Mouse (Mus musculus): ENCODE measurements around the gene Soat2. TPM values are rescaled to one million over a fixed set of nuclear protein-coding genes. Genes with fewer than 3 reads are reported as not detected.

Gene Soat2
- polyA plus RNA-seq, 1 experiment from 2014 or later, result 0.14 TPM

DNA sequence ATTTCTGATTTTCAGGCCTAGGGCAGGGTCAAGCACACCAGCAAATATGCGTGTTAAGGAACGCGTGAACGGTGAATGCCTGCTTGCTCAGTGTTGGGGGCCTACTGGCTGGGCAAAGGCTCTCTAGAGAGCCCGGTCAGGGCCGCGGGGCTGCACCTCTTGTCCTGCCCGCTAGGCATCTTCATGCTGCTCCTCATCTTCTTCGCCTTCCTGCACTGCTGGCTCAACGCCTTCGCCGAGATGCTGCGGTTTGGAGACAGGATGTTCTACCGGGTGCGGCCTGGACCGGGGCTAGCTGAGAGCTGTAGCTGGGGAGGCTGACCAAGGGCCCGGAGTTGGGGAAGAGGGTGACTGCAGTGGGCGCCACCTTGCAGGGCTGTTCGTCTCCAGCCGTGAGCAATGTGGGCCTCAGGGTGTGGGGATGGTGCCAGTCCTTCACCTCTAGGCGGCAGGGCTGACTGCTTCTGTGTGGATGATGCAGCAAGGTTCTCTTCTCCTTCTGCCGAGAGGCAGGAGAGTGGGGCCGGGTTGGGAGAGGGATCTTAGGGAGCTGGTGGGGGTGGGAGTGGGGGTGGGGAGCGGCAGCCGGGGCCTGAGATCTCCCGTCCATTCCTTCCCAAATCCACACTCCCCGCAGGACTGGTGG lies 10.2 kb downstream of the Soat2 start:
- WGBS, result 63% methylated on average over 27 of the region's 27 CpGs
- Histone ChIP-seq H3K27me3 (no peaks in the 10 kb centered on the region), H3K36me3 (no peaks in the 10 kb centered on the region), H3K4me2 (replicated peaks) (no peak overlapping the region), H3K4me3 (no peak overlapping the region), H3K9ac (replicated peaks) (no peak overlapping the region), H3K27ac (replicated peaks) (no peak overlapping the region), H3K9me3 (no peaks in the 10 kb centered on the region), H3K4me1 (peaks cover 6% of the 10 kb centered on the region)
- no peak for ATAC-seq (ENCODE audit: low FRiP score, low read depth)

- 64% methylated on average over 3 of the region's 3 CpGs for WGBS
- Histone ChIP-seq H3K36me3 (no peaks in the 10 kb centered on the region), H3K4me2 (replicated peaks) (no peak overlapping the region), H3K4me3 (no peak overlapping the region), H3K27ac (replicated peaks) (no peak overlapping the region), H3K4me1 (no peaks in the 10 kb centered on the region), H3K9me3 (no peaks in the 10 kb centered on the region), H3K27me3 (no peaks in the 10 kb centered on the region), H3K9ac (replicated peaks) (no peak overlapping the region)
- ATAC-seq (ENCODE audit: low FRiP score, low read depth), result no peak
Observed at GRCm38 (mm10) chr15:102163900-102164693, 13.8 kb downstream of the Soat2 start.

- no peak for ATAC-seq (ENCODE audit: low FRiP score, low read depth)
- H3K27ac ChIP-seq (replicated peaks), result no peak overlapping the region
Observed at GRCm38 (mm10) chr15:102165468-102166100, 15.3 kb downstream of the Soat2 start.

DNA sequence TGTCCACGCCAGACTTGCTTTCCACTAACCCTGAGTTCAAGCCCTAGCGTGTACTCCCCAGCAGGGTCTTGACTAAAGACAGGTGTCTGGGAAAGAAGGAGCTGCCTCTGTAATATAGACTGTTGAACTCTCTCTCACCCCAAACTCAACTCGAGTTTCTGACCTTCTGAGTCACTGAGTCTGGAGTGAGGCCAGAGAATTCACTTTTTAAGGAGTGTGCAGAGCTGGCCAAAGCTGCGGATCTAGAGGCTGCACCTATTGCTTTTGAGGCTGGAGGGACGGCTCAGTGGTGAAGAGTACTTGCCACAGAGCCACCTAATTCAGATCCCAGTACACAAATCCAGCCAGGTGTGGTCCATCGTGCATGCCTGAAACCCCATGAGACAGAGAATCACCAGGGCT lies 17.3 kb downstream of the Soat2 start:
- no peaks in the 10 kb centered on the region for H3K36me3 ChIP-seq
- no peak overlapping the region for H3K9ac ChIP-seq (replicated peaks)
- no peaks in the 10 kb centered on the region for H3K4me1 ChIP-seq
- no peak for ATAC-seq (ENCODE audit: low FRiP score, low read depth)
- H3K9me3 ChIP-seq, result no peaks in the 10 kb centered on the region
- no peak overlapping the region for H3K27ac ChIP-seq (replicated peaks)
- H3K27me3 ChIP-seq, result no peaks in the 10 kb centered on the region
- H3K4me3 ChIP-seq, result no peak overlapping the region
- no peak overlapping the region for H3K4me2 ChIP-seq (replicated peaks)
- WGBS, result 63% methylated on average over 6 of the region's 6 CpGs

More at GRCm38 (mm10) chr15:102165468-102166100, 15.3 kb downstream of the Soat2 start:
- Histone ChIP-seq H3K4me3 (no peak overlapping the region), H3K9ac (replicated peaks) (no peak overlapping the region), H3K27me3 (no peaks in the 10 kb centered on the region), H3K9me3 (no peaks in the 10 kb centered on the region), H3K4me2 (replicated peaks) (no peak overlapping the region), H3K36me3 (no peaks in the 10 kb centered on the region), H3K4me1 (no peaks in the 10 kb centered on the region)
- WGBS, result 65% methylated on average over 6 of the region's 6 CpGs

DNA sequence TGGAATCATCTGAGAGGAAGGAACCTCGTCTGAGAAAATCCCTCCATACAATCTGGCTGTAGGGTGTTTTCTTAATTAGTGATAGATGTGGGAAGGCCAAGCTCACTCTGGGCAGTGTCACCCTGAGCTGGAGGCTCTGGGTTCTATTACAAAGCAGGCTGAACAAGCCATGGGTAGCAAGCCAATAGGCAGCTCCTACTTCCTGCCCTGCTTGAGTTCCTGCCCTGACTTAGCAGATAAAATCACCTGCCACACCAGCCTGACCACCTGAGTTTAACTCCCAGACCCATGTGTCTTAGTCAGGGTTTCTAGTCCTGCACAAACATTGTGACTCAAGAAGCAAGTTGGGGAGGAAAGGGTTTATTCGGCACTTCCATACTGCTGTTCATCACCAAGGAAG lies 18.7 kb downstream of the Soat2 start:
- Histone ChIP-seq H3K4me1 (no peaks in the 10 kb centered on the region), H3K4me3 (no peak overlapping the region), H3K9me3 (no peaks in the 10 kb centered on the region), H3K4me2 (replicated peaks) (no peak overlapping the region), H3K36me3 (no peaks in the 10 kb centered on the region), H3K27me3 (no peaks in the 10 kb centered on the region), H3K27ac (replicated peaks) (no peak overlapping the region), H3K9ac (replicated peaks) (no peak overlapping the region)
- 78% methylated on average over 2 of the region's 2 CpGs for WGBS
- no peak for ATAC-seq (ENCODE audit: low FRiP score, low read depth)

GRCm38 (mm10) chr15:102173581-102173980 lies 23.3 kb downstream of the Soat2 start:
- H3K4me2 ChIP-seq (replicated peaks), result no peak overlapping the region
- WGBS, result 95% methylated on average over 3 of the region's 3 CpGs
- H3K27me3 ChIP-seq, result no peaks in the 10 kb centered on the region
- H3K27ac ChIP-seq (replicated peaks), result no peak overlapping the region
- no peaks in the 10 kb centered on the region for H3K9me3 ChIP-seq
- H3K36me3 ChIP-seq, result no peaks in the 10 kb centered on the region
- H3K4me3 ChIP-seq, result no peak overlapping the region
- no peak overlapping the region for H3K9ac ChIP-seq (replicated peaks)
- H3K4me1 ChIP-seq, result no peaks in the 10 kb centered on the region
- ATAC-seq (ENCODE audit: low FRiP score, low read depth), result no peak

DNA sequence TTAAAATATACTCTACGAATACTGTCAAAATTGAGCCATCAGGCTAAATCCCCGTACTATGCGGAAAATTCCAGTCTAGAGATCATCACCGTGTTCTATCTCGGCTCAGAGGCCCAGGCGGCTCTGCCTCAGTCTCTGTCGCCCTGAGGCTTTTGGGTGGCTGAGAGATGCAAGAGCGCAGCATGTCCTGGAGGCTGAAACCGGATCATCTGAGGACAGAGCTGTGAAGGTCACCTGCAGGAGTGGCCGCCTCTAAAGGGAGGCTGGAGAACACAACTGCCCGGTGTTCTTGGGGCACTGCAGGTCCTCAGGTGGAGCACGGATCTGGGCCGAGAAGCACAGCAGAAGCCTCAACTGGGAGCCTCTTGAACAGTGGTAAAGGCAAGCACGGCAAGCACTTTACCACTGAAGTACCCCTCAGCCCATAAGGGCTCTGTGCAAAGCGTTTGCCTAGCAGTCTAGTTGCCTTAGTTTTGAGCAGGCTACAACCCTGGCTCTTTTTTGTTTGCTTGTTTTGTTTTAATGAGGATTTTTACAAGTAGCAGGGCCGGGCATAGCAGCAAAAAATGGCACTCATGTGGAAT lies 25.5 kb downstream of the Soat2 start:
- no peaks in the 10 kb centered on the region for H3K9me3 ChIP-seq
- no peak overlapping the region for H3K4me2 ChIP-seq (replicated peaks)
- H3K4me1 ChIP-seq, result no peaks in the 10 kb centered on the region
- no peak for ATAC-seq (ENCODE audit: low FRiP score, low read depth)
- WGBS, result 86% methylated on average over 16 of the region's 16 CpGs
- H3K27me3 ChIP-seq, result no peaks in the 10 kb centered on the region
- H3K4me3 ChIP-seq, result no peak overlapping the region
- H3K9ac ChIP-seq (replicated peaks), result no peak overlapping the region
- no peaks in the 10 kb centered on the region for H3K36me3 ChIP-seq
- H3K27ac ChIP-seq (replicated peaks), result no peak overlapping the region

- Histone ChIP-seq H3K4me1 (no peaks in the 10 kb centered on the region), H3K4me3 (no peak overlapping the region), H3K27me3 (no peaks in the 10 kb centered on the region), H3K27ac (replicated peaks) (no peak overlapping the region), H3K9me3 (no peaks in the 10 kb centered on the region), H3K36me3 (no peaks in the 10 kb centered on the region), H3K9ac (replicated peaks) (no peak overlapping the region), H3K4me2 (replicated peaks) (no peak overlapping the region)
- no peak for ATAC-seq (ENCODE audit: low FRiP score, low read depth)
- WGBS, result 89% methylated on average over 7 of the region's 7 CpGs
Observed at GRCm38 (mm10) chr15:102176571-102177316, 26.4 kb downstream of the Soat2 start.

DNA sequence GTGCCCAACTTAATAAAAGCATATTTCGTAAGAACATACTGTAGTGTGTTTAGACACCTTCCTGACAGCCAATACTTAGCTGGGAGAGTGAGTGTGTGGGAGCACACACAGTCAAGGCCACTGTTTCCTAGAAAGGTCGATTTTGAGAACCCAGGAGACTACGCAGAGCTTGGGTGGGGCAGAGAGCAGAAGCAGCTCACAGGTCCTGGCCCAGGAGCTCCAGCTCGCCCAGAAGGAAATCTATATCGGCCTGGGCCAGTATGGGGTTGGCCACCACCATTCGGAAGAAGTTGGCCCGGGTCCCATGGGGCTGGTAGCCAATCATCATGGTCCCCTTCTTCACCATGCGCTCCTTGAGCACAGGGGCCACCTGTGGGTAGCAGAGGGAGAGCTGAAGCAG lies 27.1 kb downstream of the Soat2 start:
- H3K27ac ChIP-seq (replicated peaks), result no peak overlapping the region
- no peak for ATAC-seq (ENCODE audit: low FRiP score, low read depth)
- no peaks in the 10 kb centered on the region for H3K36me3 ChIP-seq
- no peak overlapping the region for H3K9ac ChIP-seq (replicated peaks)
- H3K9me3 ChIP-seq, result no peaks in the 10 kb centered on the region
- WGBS, result 86% methylated on average over 8 of the region's 8 CpGs
- no peak overlapping the region for H3K4me3 ChIP-seq
- no peak overlapping the region for H3K4me2 ChIP-seq (replicated peaks)
- H3K27me3 ChIP-seq, result no peaks in the 10 kb centered on the region
- no peaks in the 10 kb centered on the region for H3K4me1 ChIP-seq

DNA sequence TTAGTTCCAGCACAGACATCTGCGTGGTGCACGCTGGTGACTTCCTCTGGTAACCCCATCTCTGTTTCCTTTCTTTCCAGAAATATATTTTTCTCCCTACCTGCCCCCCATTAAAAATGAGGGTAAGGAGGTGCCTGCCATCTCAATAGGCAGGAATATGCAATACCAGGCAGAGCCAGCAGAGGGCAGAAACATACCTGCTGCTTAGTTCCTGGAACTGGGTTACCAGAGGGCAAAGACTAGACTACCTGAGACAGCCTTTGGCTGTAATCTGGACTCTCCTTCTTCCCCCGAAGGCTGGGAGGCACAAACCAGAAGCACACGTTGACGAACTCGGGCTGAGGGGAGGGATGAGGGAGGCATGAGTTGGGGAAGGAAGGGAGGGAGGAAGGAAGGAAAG lies 28.0 kb downstream of the Soat2 start:
- H3K4me3 ChIP-seq, result no peak overlapping the region
- no peak for ATAC-seq (ENCODE audit: low FRiP score, low read depth)

DNA sequence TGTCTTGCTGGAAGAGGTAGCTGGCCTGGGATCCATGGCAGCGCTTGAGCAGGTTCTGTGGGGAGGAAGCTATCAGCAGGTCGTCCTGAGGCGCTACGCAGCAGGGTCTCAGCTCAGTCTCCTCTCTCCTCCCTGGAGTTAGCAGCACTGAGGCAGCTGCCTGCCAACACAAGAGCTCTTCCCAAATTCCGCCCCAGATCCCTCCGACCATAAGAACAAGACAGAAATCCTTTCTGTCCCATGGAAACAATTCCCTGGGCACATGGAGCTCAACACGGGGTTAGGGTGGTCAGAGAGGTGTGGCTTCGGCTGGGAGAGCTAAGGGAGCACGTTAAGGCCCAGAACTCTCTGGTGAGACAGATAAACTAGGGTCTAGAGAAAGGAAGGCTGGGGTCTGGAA lies 28.8 kb downstream of the Soat2 start:
- WGBS, result 79% methylated on average over 9 of the region's 9 CpGs
- H3K27me3 ChIP-seq, result no peaks in the 10 kb centered on the region
- no peak overlapping the region for H3K9ac ChIP-seq (replicated peaks)
- H3K4me3 ChIP-seq, result no peak overlapping the region
- no peak overlapping the region for H3K27ac ChIP-seq (replicated peaks)
- H3K9me3 ChIP-seq, result no peaks in the 10 kb centered on the region
- H3K36me3 ChIP-seq, result 0 out of 2 replicates have a peak, but pooled peaks cover 6% of the 10 kb centered on the region
- H3K4me1 ChIP-seq, result no peaks in the 10 kb centered on the region
- no peak for ATAC-seq (ENCODE audit: low FRiP score, low read depth)
- no peak overlapping the region for H3K4me2 ChIP-seq (replicated peaks)

More for the DNA sequence above, 28.0 kb downstream of the Soat2 start:
- H3K4me2 ChIP-seq (replicated peaks), result no peak overlapping the region
- H3K9ac ChIP-seq (replicated peaks), result no peak overlapping the region
- no peaks in the 10 kb centered on the region for H3K4me1 ChIP-seq
- no peaks in the 10 kb centered on the region for H3K9me3 ChIP-seq
- no peaks in the 10 kb centered on the region for H3K36me3 ChIP-seq
- no peak overlapping the region for H3K27ac ChIP-seq (replicated peaks)
- H3K27me3 ChIP-seq, result no peaks in the 10 kb centered on the region
- WGBS, result 12% methylated on average over 6 of the region's 6 CpGs
